Mouse (Mus musculus) fat pad, adult 2 months (tissue): ENCODE results near the gene Hoxc6.

Experiments
- DNase-seq: peaks from one replicate; pipeline ENCODE4 v3.0.0-alpha.2; 2011; ENCODE audit warnings: low read depth, low spot score; ENCODE audit errors: extremely low read depth

Hoxc6 gene

DNA sequence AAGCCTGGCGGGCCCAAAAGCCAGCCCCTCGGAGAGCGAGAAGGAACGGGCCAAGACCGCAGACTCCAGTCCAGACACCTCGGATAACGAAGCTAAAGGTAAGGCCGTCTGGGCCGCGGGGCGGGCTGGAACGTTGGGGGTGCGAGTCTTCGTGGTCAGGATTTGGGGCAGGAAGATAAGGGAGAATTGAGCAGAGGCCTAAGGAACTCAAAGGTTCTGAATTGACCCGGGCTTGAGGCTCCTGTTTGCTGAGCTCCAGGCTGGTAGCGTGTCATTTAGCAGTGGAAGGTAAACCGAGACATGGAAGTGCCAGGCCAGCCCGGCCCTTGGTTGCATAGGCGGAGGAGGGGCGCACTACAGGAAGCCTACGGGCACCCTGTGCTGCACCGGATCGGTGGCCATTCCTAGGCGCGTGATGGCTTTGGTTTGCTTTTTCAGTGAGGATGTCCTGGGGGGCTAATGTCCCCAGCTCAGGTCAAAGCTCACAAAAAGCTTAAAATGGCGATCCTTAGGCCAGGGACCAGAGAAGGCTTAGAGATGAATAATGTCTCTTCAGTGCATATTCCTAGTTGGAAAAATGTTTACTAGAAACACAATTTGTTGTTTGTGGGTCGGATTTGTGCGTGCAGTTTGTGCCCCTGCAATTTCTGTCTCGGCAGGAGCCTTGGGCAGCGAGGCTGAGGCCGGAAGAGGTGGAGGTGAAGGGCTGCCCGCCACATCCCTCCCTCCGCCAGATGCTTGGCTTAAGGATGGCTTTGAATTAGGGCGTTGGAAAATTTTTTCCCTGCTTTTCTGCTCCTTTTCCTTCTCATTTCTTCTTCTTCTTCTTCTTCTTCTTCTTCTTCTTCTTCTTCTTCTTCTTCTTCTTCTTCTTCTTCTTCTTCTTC is 30.3 kb upstream of the Hoxc6 start:
- no peak for DNase-seq

DNA sequence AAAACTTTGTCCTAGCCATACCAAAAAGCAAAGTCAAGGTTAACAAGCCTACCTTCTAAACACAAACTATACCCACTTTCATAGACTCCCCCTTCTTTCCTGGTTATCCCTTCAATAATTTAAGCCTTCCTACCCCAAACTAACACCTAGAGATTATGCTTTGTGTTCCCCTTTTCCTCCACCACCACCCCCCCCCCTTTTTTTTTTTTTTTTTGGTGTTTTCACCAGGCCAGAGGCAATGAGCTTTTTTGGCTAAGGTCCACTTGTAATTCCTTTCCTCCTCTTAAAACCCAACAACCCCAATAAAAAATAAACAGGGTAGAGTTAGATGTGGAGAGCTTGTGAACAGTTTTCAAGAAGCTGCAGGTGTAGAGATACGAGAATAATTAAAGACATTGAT is 28.8 kb upstream of the Hoxc6 start:
- no peak for DNase-seq

DNA sequence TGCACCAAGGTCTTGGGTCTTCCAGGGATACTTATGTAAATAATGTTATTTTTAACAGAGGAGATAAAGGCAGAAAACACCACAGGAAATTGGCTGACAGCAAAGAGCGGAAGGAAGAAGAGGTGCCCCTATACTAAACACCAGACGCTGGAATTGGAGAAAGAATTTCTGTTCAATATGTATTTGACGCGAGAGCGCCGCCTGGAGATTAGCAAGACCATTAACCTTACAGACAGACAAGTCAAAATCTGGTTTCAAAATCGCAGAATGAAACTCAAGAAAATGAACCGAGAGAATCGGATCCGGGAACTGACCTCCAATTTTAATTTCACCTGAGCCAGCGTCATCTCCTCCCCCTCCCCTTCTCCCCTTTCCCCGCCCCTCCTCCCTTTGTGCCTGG is 27.3 kb upstream of the Hoxc6 start:
- no peak for DNase-seq

DNA sequence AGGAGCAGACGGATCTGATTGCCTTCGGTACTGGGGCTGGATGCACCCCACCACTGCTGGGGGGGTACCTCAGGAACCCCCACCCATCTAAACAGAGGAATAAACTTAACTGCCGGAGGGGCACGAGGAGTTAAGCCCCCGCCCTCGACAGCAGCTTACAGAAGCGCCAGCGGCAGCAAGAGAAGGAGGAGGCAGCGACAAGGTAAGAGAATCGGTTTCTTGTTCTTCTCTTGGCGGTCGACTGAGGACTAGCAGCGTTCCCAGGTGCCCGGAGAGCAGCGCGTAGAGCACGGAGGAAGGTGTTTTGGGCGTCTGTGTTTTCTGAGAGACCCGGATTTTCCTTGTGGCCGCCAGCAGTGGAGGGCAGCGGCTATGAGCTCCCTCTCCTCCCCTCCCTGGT is 25.8 kb upstream of the Hoxc6 start:
- no peak for DNase-seq

DNA sequence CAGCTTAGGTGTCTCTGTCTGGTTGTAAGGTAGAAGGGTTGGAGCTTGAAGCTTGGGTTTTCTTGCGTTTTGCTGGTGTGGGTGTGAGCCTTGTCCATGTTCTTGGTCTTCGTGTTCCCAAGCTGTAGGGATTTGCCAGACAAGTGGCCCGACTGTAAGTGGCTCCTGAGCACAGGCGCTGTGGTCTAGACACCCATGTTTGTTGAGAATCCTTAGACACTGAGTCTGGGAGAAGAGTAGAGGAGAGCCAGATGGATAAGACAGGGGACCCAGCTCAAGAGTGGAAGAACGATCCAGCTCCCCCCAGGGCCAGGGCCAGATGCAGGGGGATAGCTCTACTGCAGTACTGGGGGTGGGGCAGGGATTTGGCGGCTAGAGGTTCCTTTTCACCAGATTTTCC is 25.3 kb upstream of the Hoxc6 start:
- no peak for DNase-seq

DNA sequence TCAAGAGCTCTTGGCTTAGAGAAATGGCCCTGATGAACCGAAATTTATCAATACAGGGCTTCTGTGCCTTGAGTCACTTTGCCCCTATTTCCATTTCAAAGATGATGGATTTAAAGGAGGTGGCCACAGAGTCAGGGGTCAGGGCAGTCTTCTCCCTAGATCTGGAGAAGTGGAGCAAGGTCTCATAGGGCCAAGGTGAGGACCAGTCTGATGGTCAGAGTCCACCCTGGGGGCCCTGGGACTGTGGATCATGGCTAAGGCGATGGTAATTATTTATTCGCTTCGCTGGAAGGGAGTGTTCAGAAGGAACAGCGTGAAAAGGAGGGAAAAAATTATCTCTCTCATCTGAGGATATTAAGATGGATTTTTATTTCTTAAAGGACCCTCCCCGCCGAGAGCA is 23.0 kb upstream of the Hoxc6 start:
- no peak for DNase-seq

DNA sequence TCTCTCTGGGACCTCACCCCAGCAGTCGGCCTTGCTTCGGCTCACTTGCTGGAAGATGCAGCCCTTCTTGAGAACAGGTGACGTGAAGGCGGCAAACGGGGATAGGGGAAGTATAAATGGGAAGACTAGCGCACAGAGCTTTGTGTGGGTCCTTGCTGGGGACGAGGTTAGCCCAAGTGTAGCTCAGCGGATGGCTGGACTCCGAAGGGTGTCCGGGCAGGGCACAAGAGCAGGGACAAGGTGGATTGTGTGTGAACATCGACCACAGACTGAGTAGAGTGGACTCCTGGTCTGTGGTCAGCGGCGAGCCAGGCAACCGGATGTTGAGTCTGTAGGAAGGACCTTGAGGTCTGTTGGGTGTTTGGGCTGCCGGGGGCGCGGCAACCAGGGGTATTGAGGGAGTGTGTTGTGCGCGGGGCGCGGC is 22.4 kb upstream of the Hoxc6 start:
- no peak for DNase-seq

DNA sequence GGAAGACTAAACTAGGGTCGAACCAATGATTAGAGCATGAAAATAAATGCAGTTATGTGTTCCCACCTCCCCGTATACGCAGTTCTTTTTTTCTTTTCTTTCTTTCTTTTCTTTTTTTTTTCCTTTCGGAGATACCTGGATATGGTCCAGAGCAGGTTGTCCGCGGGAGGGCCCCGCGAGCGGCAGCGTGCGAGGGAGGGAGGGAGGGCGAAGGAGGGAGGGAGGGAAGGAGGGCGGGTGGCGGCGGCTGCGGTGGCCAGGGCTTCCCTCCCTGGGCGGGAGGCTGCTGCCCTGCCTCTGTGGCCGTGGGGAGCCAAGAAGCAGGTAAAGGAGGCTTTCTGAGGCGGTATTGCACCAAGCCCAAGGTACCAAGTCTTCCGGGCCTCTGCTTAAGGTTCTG is 21.9 kb upstream of the Hoxc6 start, which contains the start of gene Hoxc9:
Hoxc9 (plus strand) TSS at position 269 of the 400 bp plus-strand sequence.
- no peak for DNase-seq

DNA sequence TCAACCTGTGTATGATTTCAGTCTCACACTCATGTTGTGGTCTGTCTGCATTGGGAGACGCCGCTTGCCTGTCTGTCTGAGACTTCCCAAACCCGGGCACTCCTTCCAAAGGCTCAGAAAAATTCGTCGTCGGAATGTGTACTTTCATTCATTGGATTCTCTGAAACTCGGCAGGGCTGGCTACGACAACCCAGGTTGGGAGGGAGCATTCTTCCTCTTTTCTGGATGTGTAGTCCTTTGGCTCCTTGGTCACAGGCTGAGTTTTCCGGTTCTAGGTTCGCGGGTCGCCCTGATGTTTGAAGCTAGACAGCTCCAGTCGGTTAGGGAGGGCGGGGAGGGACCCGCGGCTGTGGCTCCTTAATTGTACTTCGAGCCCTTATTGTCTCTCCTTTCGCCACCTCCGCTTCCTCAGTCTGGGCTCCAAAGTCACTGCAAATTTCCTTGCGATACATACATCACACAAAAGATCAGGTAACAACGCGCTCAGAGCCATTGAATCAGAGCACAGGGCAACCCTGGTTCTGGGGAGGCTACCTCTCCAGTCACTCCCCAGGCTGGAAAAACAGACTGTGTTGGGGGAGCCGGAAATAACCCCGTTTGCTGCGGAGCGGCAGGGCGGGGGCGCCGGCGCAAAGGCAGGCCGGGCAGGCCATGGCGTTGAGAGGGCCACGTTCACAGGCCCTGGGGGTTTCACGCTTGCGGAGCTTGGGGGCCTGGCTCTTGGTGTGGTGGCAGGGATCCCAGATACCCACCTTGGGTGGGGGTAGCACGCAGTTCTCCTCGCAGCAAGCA is 21.2 kb upstream of the Hoxc6 start:
- DNase-seq: no peak

DNA sequence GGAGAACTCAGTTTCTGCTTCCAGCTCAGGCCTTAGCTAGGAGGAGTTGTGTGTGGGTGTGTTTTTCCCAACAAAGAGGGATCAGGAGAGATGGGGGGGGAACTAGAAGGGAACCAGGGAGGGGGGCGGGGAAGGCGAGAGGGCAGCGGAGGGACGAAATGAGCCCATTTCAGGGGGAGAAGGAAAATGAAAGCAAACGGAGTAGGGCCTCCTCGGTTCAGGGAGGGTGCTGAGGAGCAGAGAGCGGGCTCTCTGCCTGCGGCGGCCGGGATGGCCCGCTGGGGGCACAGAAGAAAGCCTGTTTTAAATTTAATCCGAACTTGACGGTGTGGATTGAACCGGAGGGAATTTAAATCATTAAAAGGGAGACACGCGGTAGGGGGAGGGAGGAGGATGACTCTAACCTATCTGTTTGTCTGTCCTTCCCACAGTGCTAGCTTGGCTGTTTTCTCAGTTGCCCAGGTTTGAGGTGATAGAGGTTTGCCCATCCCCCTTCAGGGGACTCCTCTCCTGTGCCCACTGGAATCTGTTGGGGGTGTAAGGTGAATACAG is 20.6 kb upstream of the Hoxc6 start:
- no peak for DNase-seq

DNA sequence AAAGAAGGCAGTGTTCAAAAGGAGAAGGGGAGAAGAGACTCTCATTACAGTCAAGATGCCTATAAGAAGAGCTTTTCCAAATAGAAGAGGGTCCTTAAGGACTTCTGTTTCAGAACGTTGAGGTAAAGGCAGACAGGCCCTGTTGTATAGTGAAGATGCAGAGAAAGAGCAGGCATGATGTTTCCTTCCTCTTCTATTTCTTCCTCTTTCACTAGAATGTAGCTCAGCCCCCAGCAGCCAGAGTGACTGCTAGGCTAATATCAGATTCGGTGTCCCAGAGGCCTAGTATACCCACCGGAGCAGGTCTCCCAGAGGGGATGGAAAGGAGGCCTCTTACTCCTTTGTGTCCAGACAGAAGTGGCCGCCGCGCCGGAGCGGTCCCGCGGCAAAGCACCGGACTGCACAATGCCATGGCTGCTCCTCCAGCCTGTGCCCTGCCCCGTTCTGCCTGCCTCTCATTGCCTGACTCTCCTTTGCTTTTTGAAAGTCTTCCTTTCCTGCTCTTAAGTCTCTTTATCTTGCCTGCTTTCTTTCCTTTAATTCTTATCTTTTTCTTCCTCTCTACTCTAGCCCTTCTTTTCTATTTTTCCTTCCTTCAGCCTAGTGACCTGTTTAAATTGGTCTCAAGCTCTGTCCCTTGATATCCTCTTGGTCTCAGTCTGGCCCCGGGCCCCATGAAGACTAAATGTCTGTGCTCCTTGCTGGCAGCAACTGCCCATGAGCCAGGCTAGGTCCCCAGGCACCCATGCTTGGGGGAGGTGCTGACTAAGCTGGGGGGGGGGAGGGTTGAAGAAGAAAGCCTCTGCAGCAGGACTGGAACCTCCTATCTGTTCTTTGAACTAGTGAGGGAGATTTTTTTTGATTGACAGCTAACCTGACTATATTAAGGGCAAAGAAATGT is 19.2 kb upstream of the Hoxc6 start:
- no peak for DNase-seq

DNA sequence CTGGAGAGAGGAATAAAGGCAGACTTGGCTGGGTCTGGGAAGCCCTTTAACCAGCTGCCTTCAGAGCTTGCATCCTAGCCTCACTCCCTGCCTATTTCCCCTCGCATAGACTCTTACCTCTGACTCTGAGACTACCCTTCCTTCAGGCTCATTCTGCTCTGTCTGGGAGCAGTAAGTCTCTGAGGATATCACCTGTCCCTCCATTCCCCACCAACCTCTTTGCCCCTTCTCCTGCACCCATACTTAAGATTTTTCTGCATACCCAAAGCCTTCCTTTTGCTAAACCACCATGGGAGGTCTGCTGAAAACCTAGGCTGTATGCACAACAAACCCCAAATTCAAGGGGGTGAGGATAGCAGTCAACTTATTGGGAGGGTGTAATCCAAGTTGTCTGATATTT is 18.1 kb upstream of the Hoxc6 start:
- no peak for DNase-seq

DNA sequence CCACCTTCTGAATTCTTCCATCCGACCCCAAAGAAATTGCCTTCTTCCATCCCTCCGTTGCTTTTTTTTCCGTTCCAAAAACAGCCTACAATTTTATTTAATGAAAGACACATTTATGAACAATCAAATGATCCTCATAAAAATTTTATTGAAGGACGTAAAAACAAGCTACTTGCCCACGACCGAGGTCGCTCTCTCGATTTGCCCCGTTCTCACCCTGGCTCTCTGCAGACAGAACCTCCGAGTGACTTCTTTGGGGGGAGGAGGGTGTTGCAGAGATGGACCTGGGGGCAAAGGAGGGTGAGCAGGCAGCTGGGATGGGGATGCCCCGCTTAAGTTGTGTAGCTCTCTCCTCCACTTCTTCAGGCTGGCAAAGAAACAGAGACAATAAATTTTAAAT is 17.7 kb upstream of the Hoxc6 start:
- DNase-seq: no peak

DNA sequence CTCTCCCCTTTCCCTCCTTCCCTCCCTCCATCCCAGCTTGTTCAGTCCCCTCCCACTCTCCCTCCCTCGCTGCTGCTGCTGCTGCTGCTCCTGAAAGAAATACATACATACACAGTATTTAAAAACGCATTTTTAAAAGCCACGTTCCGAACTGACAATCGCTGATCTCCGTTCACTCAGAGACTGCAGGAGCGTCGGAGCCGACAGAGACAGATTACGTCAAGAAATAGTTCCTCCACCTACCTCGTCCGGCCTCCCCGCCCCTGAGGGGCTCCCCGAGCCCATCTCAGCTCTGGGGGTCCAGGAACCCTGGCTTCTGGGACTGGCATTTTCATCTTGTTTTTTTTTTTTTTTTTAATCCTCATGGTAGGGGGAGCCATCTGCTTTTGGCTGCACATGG is 17.1 kb upstream of the Hoxc6 start:
- DNase-seq: no peak

DNA sequence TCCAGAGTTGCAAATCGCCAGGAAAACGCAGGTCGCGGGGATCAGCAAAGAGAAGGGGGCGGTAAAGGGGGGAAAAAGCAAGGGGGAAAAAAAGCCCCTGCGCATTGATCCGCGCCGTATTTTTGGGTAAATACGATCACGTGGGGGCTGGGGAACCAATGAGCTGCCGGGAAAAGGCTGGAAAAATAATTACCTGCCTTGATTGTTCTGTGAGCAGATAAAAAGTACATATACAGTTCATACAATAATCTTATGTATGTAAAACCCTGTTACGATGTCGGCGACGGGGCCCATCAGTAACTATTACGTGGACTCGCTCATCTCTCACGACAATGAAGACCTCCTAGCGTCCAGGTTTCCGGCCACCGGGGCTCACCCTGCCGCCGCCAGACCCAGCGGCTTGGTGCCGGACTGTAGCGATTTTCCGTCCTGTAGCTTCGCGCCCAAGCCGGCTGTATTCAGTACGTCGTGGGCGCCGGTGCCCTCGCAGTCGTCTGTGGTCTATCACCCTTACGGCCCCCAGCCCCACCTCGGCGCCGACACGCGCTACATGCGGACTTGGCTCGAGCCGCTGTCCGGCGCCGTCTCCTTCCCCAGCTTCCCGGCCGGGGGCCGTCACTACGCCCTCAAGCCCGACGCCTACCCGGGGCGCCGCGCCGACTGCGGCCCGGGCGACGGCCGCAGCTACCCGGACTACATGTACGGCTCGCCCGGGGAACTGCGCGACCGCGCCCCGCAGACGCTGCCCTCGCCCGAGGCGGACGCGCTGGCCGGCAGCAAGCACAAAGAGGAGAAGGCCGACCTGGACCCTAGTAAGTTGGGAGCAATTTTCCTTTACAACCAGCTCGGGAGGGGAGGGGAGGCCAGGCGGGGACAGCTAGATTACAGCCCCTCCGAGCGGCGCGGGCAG is 16.4 kb upstream of the Hoxc6 start:
- DNase-seq: no peak

DNA sequence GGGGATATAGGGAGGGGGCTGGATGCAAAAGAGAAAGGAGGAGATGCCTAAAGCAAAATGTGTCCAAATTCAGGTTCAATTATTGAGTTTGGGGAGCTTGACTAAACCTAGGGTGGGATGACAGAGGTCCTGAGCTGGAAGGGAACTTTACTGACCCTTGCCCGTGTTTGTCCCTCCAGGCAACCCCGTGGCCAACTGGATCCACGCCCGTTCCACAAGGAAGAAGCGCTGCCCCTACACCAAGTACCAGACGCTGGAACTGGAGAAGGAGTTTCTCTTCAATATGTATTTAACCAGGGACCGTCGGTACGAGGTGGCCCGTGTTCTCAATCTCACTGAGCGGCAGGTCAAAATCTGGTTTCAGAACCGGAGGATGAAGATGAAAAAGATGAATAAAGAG is 14.3 kb upstream of the Hoxc6 start:
- DNase-seq: no peak

DNA sequence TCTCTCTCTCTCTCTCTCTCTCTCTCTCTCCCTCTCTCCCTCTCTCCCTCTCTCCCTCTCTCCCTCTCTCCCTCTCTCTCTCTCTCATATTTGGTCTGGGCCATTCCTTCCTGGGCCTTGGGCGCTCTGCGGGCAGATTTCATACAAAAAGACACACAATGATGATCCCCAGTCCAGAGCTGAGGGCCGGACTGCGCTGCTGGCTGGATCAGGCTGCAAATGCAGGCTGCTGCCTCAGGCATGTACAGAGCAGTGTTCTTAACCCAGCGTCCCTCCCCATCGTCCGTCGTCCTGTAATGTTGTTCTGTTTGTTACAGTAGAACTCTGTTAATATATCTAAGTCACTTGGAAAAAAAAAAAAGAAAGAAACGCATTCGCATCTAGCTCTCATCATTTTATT is 13.5 kb upstream of the Hoxc6 start:
- no peak for DNase-seq

DNA sequence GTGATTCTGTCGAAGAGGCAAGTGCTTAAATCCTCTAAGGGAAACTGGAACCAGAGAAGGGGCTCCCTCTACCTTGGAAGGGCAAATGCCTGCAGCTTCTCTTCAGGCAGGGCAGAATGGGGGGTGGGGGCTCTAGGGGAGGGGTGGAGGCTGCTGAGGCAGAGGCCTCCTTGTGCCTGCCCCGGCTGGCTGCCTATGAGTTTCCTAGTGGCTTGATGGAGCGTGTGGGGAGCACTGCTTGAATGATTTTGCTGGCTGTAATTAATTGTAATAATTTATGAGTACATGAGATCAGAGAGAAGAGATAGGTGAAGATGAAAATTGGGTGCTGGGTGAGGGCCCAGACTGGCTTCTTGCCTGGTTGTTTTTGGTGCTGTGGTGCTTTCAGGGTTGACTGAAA is 13.1 kb upstream of the Hoxc6 start:
- no peak for DNase-seq

DNA sequence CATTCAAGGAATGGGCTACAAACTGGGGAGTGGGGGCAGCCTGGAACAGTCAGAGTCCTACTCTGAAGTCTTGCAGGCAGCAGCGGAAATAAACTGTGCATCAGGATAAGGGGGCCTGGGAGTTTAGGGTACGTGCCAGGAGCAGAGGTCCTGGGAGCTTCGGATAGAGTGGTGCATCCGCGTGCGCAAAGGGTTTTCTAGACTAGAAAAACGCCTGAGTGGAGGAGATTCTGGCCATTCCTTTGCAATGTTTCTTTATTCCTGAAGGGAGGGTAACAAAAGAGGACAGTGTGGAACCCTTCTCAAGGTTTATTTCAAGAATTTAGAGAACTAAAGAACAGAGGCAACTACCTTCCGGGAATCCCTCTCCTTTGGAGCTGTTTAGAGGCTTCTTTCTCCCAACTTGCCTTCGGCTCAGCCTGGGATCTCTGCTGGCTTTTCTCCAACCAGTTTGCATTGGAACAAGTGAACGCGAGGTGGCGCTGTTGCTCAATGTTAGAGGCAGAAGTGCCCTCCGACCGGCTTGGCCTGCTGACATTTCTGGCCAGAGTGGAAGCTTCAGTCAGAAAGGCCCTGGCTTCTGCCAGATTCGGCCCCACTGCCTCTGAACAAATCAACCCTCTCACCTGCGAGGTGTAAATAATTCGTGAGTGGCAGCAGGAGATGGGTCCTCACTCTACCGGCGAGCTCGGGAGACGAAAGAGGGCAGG is 10.8 kb upstream of the Hoxc6 start:
- peak; percentile 2 for DNase-seq
